In the genomic region with DNA sequence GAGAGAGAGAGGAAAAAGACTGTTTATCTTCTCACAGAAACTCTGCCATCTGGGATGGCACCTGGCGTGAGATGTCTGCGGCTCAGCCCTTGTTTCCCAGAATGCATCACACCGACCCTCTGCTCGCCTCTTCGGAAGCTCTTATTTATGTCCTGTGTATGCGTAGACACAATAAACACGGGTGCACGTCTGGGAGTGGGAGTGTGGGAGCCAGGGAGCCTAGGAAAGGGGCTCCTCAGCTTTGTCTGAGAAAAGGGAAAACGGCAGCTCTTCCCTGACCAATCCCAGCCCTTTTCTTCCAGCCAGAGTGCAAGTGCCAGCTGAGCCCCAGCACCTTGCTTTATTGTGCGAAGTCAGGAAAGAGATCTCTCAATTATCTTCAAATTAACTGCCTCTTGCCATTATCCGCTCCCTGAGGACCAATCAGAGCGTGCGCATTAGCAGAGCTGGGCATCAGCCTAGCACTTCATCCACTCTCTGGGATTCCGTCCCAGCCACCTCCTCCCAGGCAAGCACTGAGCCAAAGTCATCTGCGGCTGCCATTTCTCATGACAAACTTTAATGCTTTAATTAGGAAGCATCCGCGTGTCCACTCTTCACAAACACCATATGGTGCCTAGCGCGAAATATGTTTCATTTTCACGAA, we compare ENCODE assay signal across 8 mouse cellular contexts.
A peak's percentile ranks its signal among the peaks of the same experiment; 100 is the strongest.
DNase-seq lines count a peak whose midpoint lies in the region; ATAC-seq and TF ChIP-seq lines count a peak whose summit lies in the region.

No protein-coding gene starts in this region.

- no peaks in the 10 kb centered on the region for H3K36me3 ChIP-seq in lung, embryonic 16.5 days (ENCODE audit: control insufficient read depth, insufficient read depth, low read length)
- H3K36me3 ChIP-seq in embryonic facial prominence, embryonic 14.5 days (ENCODE audit: control insufficient read depth, insufficient read depth, low read length) = no peaks in the 10 kb centered on the region
- H3K36me3 ChIP-seq in limb, embryonic 10.5 days = no peaks in the 10 kb centered on the region

- H3K27me3 ChIP-seq in lung, embryonic 16.5 days (ENCODE audit: control insufficient read depth, insufficient read depth, low read depth, low read length) = no peaks in the 10 kb centered on the region; the same call in none of the 2 replicates
- H3K27me3 ChIP-seq in embryonic facial prominence, embryonic 14.5 days (replicated peaks; ENCODE audit: control insufficient read depth, insufficient read depth, low read length) = no peaks in the 10 kb centered on the region
- 0 out of 2 replicates have a peak, but pooled peaks cover 3% of the 10 kb centered on the region for H3K27me3 ChIP-seq in limb, embryonic 10.5 days (ENCODE audit: low read depth, poor library complexity, severe bottlenecking)

- H3K27ac ChIP-seq in lung, embryonic 16.5 days (ENCODE audit: low read length) = no peak overlapping the region
- peak overlapping the region; percentile 30; the same call in 1 of the 2 replicates for H3K27ac ChIP-seq in embryonic facial prominence, embryonic 14.5 days (replicated peaks; ENCODE audit: low read depth, low read length)
- H3K27ac ChIP-seq in limb, embryonic 10.5 days = peak overlapping the region; percentile 64
- no peak overlapping the region for H3K27ac ChIP-seq in olfactory bulb, adult 2 months (ENCODE audit: insufficient read depth, low read depth, low read length)

- no peak for DNase-seq in lung, postnatal 14 days
- DNase-seq in embryonic facial prominence, embryonic 14.5 days (ENCODE audit: low spot score) = peak; percentile 78
- DNase-seq in heart, postnatal 4 days = peak; percentile 16
- no peak for DNase-seq in limb, embryonic 10.5 days (ENCODE audit: low spot score)
- DNase-seq in natural killer cell, adult 2 months (ENCODE audit: low spot score in 2 of 2) = no peak

- peaks cover 25% of the 10 kb centered on the region for H3K4me1 ChIP-seq in lung, embryonic 16.5 days (replicated peaks; ENCODE audit: control insufficient read depth, insufficient read depth, low read length)
- peaks cover 16% of the 10 kb centered on the region for H3K4me1 ChIP-seq in embryonic facial prominence, embryonic 14.5 days (ENCODE audit: control insufficient read depth, insufficient read depth, low read length)
- peaks cover 30% of the 10 kb centered on the region for H3K4me1 ChIP-seq in limb, embryonic 10.5 days
- H3K4me1 ChIP-seq in olfactory bulb, adult 2 months (ENCODE audit: control insufficient read depth, insufficient read depth, low read length) = peaks cover 14% of the 10 kb centered on the region

- TF ChIP-seq CTCF in olfactory bulb, adult 2 months (IDR thresholded peaks at IDR 0.05; ENCODE audit: insufficient read depth, low read depth, low read length) = no peak

- no peak for TF ChIP-seq POLR2A in olfactory bulb, adult 2 months (IDR thresholded peaks at IDR 0.05; ENCODE audit: insufficient read depth, low read depth, low read length)

- peak overlapping the region; percentile 43 for H3K4me2 ChIP-seq in lung, embryonic 16.5 days (ENCODE audit: low read depth, low read length)
- peak overlapping the region; percentile 42 for H3K4me2 ChIP-seq in embryonic facial prominence, embryonic 14.5 days (ENCODE audit: low read depth, low read length)

- no peak overlapping the region for H3K9ac ChIP-seq in lung, embryonic 16.5 days (ENCODE audit: low read length)
- no peak overlapping the region; the same call in 1 of the 2 replicates for H3K9ac ChIP-seq in embryonic facial prominence, embryonic 14.5 days (ENCODE audit: low read depth, low read length)

- peak overlapping the region; percentile 1 for H3K4me3 ChIP-seq in lung, embryonic 16.5 days (ENCODE audit: low read length)
- no peak overlapping the region for H3K4me3 ChIP-seq in embryonic facial prominence, embryonic 14.5 days (ENCODE audit: low read depth, low read length)
- peak overlapping the region; percentile 13; the same call in 1 of the 2 replicates for H3K4me3 ChIP-seq in limb, embryonic 10.5 days
- peak overlapping the region; percentile 9; the same call in 1 of the 2 replicates for H3K4me3 ChIP-seq in olfactory bulb, adult 2 months (ENCODE audit: insufficient read depth, low read depth, low read length)

- 33% methylated on average over 20 of the region's 20 CpGs for WGBS in lung, embryonic 16.5 days
- 53% methylated on average over 20 of the region's 20 CpGs for WGBS in embryonic facial prominence, embryonic 14.5 days
- WGBS in limb, embryonic 10.5 days = 54% methylated on average over 20 of the region's 20 CpGs
- WGBS in olfactory bulb, adult 2 months = 23% methylated on average over 20 of the region's 20 CpGs

- no peaks in the 10 kb centered on the region for H3K9me3 ChIP-seq in lung, embryonic 16.5 days (ENCODE audit: control insufficient read depth, low read length)
- H3K9me3 ChIP-seq in embryonic facial prominence, embryonic 14.5 days (ENCODE audit: control insufficient read depth, low read length) = no peaks in the 10 kb centered on the region
- H3K9me3 ChIP-seq in limb, embryonic 10.5 days (replicated peaks) = no peaks in the 10 kb centered on the region

- peak; percentile 71 for ATAC-seq in lung, embryonic 16.5 days (ENCODE audit: low read depth)
- peak; percentile 89 for ATAC-seq in embryonic facial prominence, embryonic 14.5 days (ENCODE audit: low read depth)
- ATAC-seq in monocyte, adult 5-6 weeks (replicated peaks; ENCODE audit: insufficient number of reproducible peaks, low FRiP score, low TSS enrichment, poor library complexity, severe bottlenecking) = no peak

Comparison
In these comparisons a context has a peak if more than half of its experiments do, and no peak if none do; other contexts are left out.
1. H3K27ac ChIP-seq: peak in embryonic facial prominence, embryonic 14.5 days (single experiment) and limb, embryonic 10.5 days (single experiment); none in lung, embryonic 16.5 days (single experiment) and olfactory bulb, adult 2 months (single experiment).
2. DNase-seq: peak in embryonic facial prominence, embryonic 14.5 days (single experiment) and heart, postnatal 4 days (single experiment); none in lung, postnatal 14 days (single experiment), limb, embryonic 10.5 days (single experiment) and natural killer cell, adult 2 months (0 of 2).